In the genomic region with DNA sequence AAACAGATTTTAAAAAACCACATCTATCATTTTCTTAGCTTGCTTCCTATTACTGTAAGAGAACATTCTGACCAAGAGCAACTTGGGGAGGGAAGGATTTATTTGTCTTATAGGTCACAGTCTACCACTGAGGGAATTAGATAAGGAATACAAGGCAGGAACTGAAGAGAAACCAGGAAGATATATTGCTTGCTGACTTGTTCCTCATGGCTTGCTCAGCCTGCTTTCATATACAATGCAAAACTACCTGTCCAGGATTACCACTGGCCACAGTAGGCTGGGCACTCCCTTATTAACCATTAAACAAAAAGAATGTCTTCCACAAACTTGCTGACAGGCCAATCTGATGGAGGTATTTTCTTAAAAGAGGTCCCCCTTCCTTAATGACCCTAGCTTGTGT, we compare ENCODE assay signal across 20 mouse cellular contexts. TPM values are rescaled to one million over a fixed set of nuclear protein-coding genes. Genes with fewer than 3 reads are reported as not detected.
A peak's percentile ranks its signal among the peaks of the same experiment; 100 is the strongest.
DNase-seq lines count a peak whose midpoint lies in the region; ATAC-seq and TF ChIP-seq lines count a peak whose summit lies in the region.
"Had no signal": no experiment of that assay in that cellular context is flagged by ENCODE, and none has a peak within 500 bp of the region (broad histone marks: within the 10 kb centered on the region; RNA-seq: fewer than 3 reads in every experiment).

No protein-coding gene starts in this region.

- no peak overlapping the region for H3K9ac ChIP-seq in MEL (ENCODE audit: control insufficient read depth, low read depth, low read length, poor library complexity, severe bottlenecking)
- H3K9ac ChIP-seq in intestine, embryonic 15.5 days = no peak overlapping the region
- H3K9ac ChIP-seq in intestine, postnatal 0 days (ENCODE audit: low read depth, low read length) = no peak overlapping the region
- H3K9ac ChIP-seq: embryonic facial prominence, embryonic 12.5 days; forebrain, embryonic 13.5 days; forebrain, embryonic 15.5 days; forebrain, postnatal 0 days had no signal

- peaks cover 10 to 15% of the 10 kb centered on the region in 2 experiments for H3K4me1 ChIP-seq in MEL (ENCODE audit: control insufficient read depth in 1 of 2, insufficient read depth in 2 of 2, low read length in 2 of 2)
- no peaks in the 10 kb centered on the region for H3K4me1 ChIP-seq in intestine, embryonic 15.5 days (replicated peaks)
- no peaks in the 10 kb centered on the region for H3K4me1 ChIP-seq in intestine, postnatal 0 days (replicated peaks; ENCODE audit: control insufficient read depth, insufficient read depth, low read length)
- H3K4me1 ChIP-seq: embryonic facial prominence, embryonic 10.5 days; embryonic facial prominence, embryonic 12.5 days; forebrain, embryonic 13.5 days; forebrain, embryonic 15.5 days had no signal

- intact Hi-C loops in left cerebral cortex, postnatal 10 days (cut with DNase I) = no loop called here

- TF ChIP-seq POLR2A in MEL (IDR thresholded peaks at IDR 0.05; ENCODE audit: control insufficient read depth in 1 of 2, insufficient read depth in 1 of 2, low read depth in 1 of 2, low read length in 2 of 2, poor library complexity in 1 of 2) = no peak

- H3K36me3 ChIP-seq in MEL (ENCODE audit: control insufficient read depth in 1 of 2, insufficient read depth in 2 of 2, low read length in 2 of 2) = peaks cover 0 to 25% of the 10 kb centered on the region in 2 experiments; a peak in 2 of 4 replicates
- H3K36me3 ChIP-seq in intestine, embryonic 15.5 days = no peaks in the 10 kb centered on the region
- H3K36me3 ChIP-seq in intestine, postnatal 0 days (ENCODE audit: control insufficient read depth, insufficient read depth) = no peaks in the 10 kb centered on the region
- H3K36me3 ChIP-seq: embryonic facial prominence, embryonic 10.5 days; embryonic facial prominence, embryonic 12.5 days; forebrain, embryonic 15.5 days had no signal

- H3K79me2 ChIP-seq in MEL (ENCODE audit: control insufficient read depth, insufficient read depth, low read length, poor library complexity) = no peaks in the 10 kb centered on the region

- H3K27ac ChIP-seq in MEL (ENCODE audit: control insufficient read depth, low read depth, low read length) = no peak overlapping the region
- H3K27ac ChIP-seq in intestine, embryonic 15.5 days = no peak overlapping the region
- no peak overlapping the region for H3K27ac ChIP-seq in intestine, postnatal 0 days (ENCODE audit: low read depth, low read length)
- H3K27ac ChIP-seq: embryonic facial prominence, embryonic 10.5 days; embryonic facial prominence, embryonic 12.5 days; forebrain, embryonic 13.5 days; forebrain, embryonic 15.5 days had no signal

- TF ChIP-seq RAD21 in MEL (IDR thresholded peaks at IDR 0.05; ENCODE audit: low read depth, low read length) = no peak

- TF ChIP-seq CTCF in MEL (IDR thresholded peaks at IDR 0.05 in 2 of 3, conservative IDR thresholded peaks at IDR 0.05 in 1 of 3; ENCODE audit: control insufficient read depth in 1 of 3, insufficient read depth in 1 of 3, low read depth in 2 of 3, low read length in 3 of 3, poor library complexity in 1 of 3, severe bottlenecking in 1 of 3) = no peak
- no peak for TF ChIP-seq CTCF in intestine, postnatal 0 days (IDR thresholded peaks at IDR 0.05; ENCODE audit: low read depth)

- H3K9me3 ChIP-seq in MEL (replicated peaks; ENCODE audit: insufficient read depth, low read length) = no peaks in the 10 kb centered on the region
- H3K9me3 ChIP-seq in intestine, embryonic 15.5 days = no peaks in the 10 kb centered on the region
- H3K9me3 ChIP-seq in intestine, postnatal 0 days (ENCODE audit: control insufficient read depth) = no peaks in the 10 kb centered on the region
- H3K9me3 ChIP-seq: embryonic facial prominence, embryonic 10.5 days; embryonic facial prominence, embryonic 12.5 days; forebrain, embryonic 13.5 days; forebrain, embryonic 15.5 days had no signal

- H3K4me3 ChIP-seq in MEL (ENCODE audit: control insufficient read depth in 1 of 2, insufficient read depth in 1 of 2, low read depth in 2 of 2, low read length in 2 of 2) = no peak overlapping the region
- H3K4me3 ChIP-seq in intestine, embryonic 15.5 days (replicated peaks) = no peak overlapping the region
- no peak overlapping the region for H3K4me3 ChIP-seq in intestine, postnatal 0 days (ENCODE audit: low read depth, low read length)
- H3K4me3 ChIP-seq: embryonic facial prominence, embryonic 10.5 days; embryonic facial prominence, embryonic 12.5 days; forebrain, embryonic 13.5 days; forebrain, embryonic 15.5 days had no signal

- H3K4me2 ChIP-seq in intestine, embryonic 15.5 days (replicated peaks) = no peak overlapping the region
- H3K4me2 ChIP-seq in intestine, postnatal 0 days (replicated peaks; ENCODE audit: low read depth) = no peak overlapping the region
- H3K4me2 ChIP-seq: embryonic facial prominence, embryonic 12.5 days; forebrain, embryonic 13.5 days; forebrain, embryonic 15.5 days had no signal

- no peaks in the 10 kb centered on the region for H3K27me3 ChIP-seq in MEL (ENCODE audit: control insufficient read depth in 1 of 2, insufficient read depth in 2 of 2, low read length in 2 of 2)
- H3K27me3 ChIP-seq in intestine, embryonic 15.5 days (replicated peaks) = no peaks in the 10 kb centered on the region
- H3K27me3 ChIP-seq in intestine, postnatal 0 days (replicated peaks; ENCODE audit: control insufficient read depth, insufficient read depth, low read length) = no peaks in the 10 kb centered on the region
- H3K27me3 ChIP-seq: embryonic facial prominence, embryonic 12.5 days; forebrain, embryonic 13.5 days; forebrain, embryonic 15.5 days had no signal

- peak; percentile 70 for ATAC-seq in intestine, embryonic 15.5 days
- peak; percentile 56; the same call in 1 of the 2 replicates for ATAC-seq in intestine, postnatal 0 days
- ATAC-seq: activated CD4-positive, CD25-positive, alpha-beta regulatory T cell, adult 4 months; forebrain, embryonic 13.5 days; forebrain, embryonic 15.5 days; forebrain, postnatal 0 days; Patski had no signal

- DNase-seq in MEL (ENCODE audit: low read depth, low spot score) = peak; percentile 17
- DNase-seq in left cerebral cortex, postnatal 10 days (ENCODE audit: extremely low spot score in 1 of 2, low spot score in 2 of 2) = no peak
- DNase-seq in left cerebral cortex, adult 9 months (ENCODE audit: low spot score in 2 of 2) = no peak
- DNase-seq: adrenal gland, adult 8-10 months; adrenal gland, postnatal 14 days; adrenal gland, postnatal 36 days; cerebellum, adult 11-12 months; cerebellum, adult 2 months; cerebellum, adult 9-10 months; cerebellum, postnatal 10 days; cerebellum, postnatal 25 days; forebrain, postnatal 0 days had no signal

- TF ChIP-seq EP300 in MEL (IDR thresholded peaks at IDR 0.05; ENCODE audit: low read depth in 1 of 2, low read length in 2 of 2) = no peak

TF ChIP-seq in MEL, 35 proteins besides CTCF, POLR2A, EP300 and RAD21:
- TF ChIP-seq ETS1 (IDR thresholded peaks at IDR 0.05; ENCODE audit: low read depth, low read length) = no peak
- TF ChIP-seq MAFK (IDR thresholded peaks at IDR 0.05; ENCODE audit: borderline replicate concordance, low read depth, low read length) = no peak
- no peak for TF ChIP-seq POLR2AphosphoS5 (IDR thresholded peaks at IDR 0.05; ENCODE audit: borderline replicate concordance, low read depth, low read length)
- TF ChIP-seq ELF1 (IDR thresholded peaks at IDR 0.05; ENCODE audit: low read depth, low read length) = no peak
- TF ChIP-seq CHD2 (IDR thresholded peaks at IDR 0.05; ENCODE audit: low read length) = no peak
- TF ChIP-seq MEF2A (IDR thresholded peaks at IDR 0.05; ENCODE audit: extremely low read depth, insufficient replicate concordance, low read depth, low read length, poor library complexity, severe bottlenecking) = no peak
- TF ChIP-seq NELFE (IDR thresholded peaks at IDR 0.05; ENCODE audit: low read depth, low read length) = no peak
- TF ChIP-seq MYB (IDR thresholded peaks at IDR 0.05; ENCODE audit: low read depth, low read length) = no peak
- no peak for TF ChIP-seq NRF1 (IDR thresholded peaks at IDR 0.05; ENCODE audit: insufficient read depth, low read depth, low read length, poor library complexity, severe bottlenecking)
- no peak for TF ChIP-seq MXI1 (IDR thresholded peaks at IDR 0.05; ENCODE audit: low read depth, low read length)
- no peak for TF ChIP-seq BHLHE40 (IDR thresholded peaks at IDR 0.05; ENCODE audit: borderline replicate concordance, low read depth, low read length)
- TF ChIP-seq RCOR1 (IDR thresholded peaks at IDR 0.05; ENCODE audit: low read depth, low read length) = no peak

RNA-seq across cellular contexts. Expression of a gene that starts 35.3 kb away (rescaled TPM):
- total RNA-seq in MEL (2012; rRNA removed) = 38.1 and 43.6 TPM in 2 replicates
- 10 to 100 TPM; 38.1 to 47.2 TPM for polyA plus RNA-seq in MEL (2012; ENCODE audit: insufficient read depth in 1 of 2, insufficient read length in 2 of 2, low read depth in 1 of 2, low replicate concordance in 2 of 2, missing spikeins in 1 of 2)
- polyA plus RNA-seq in intestine, embryonic 15.5 days (2015; fragmentation: Nextera tagmentation; extraction: Ambion mirVana) = 22.1 and 22.6 TPM in 2 replicates
- 21.3 and 25.4 TPM in 2 replicates for polyA plus RNA-seq in intestine, postnatal 0 days (2015; fragmentation: Nextera tagmentation; extraction: Ambion mirVana)
- total RNA-seq in left cerebral cortex, postnatal 10 days (2021) = 10 to 100 TPM; 56.1 to 59.0 TPM

RNA-seq across cellular contexts. Expression of a gene that starts 54.2 kb away (rescaled TPM):
- total RNA-seq in MEL (2012; rRNA removed) = 14.5 and 21.1 TPM in 2 replicates
- 10 to 100 TPM in 1 of 2 experiments, not detected in 1; 11.9 TPM for polyA plus RNA-seq in MEL (2012; ENCODE audit: insufficient read depth in 1 of 2, insufficient read length in 2 of 2, low read depth in 1 of 2, low replicate concordance in 2 of 2, missing spikeins in 1 of 2)
- 35.5 and 39.7 TPM in 2 replicates for polyA plus RNA-seq in intestine, embryonic 15.5 days (2015; fragmentation: Nextera tagmentation; extraction: Ambion mirVana)
- 16.5 and 16.7 TPM in 2 replicates for polyA plus RNA-seq in intestine, postnatal 0 days (2015; fragmentation: Nextera tagmentation; extraction: Ambion mirVana)
- 100 to 1,000 TPM in 1 of 2 experiments, 10 to 100 TPM in 1; 99.8 to 102 TPM for total RNA-seq in left cerebral cortex, postnatal 10 days (2021)
